Mouse (Mus musculus) hematopoietic stem cell, adult 5-6 weeks (primary cell): ENCODE measurements around the gene Shc3. TPM values are rescaled to one million over a fixed set of nuclear protein-coding genes. Genes with fewer than 3 reads are reported as not detected.

ENCODE experiments used
- ATAC-seq, 2 experiments: fragments of 125-278 bp in 1 of 2; replicated peaks in 1 of 2; 2 replicates each; pipeline ENCODE4 v1.8.0; 2016 to 2017; ENCODE audit warnings: inconsistent platforms in 2 of 2, mild to moderate bottlenecking in 2 of 2, moderate number of reproducible peaks in 2 of 2, low read depth in 1 of 2, moderate TSS enrichment in 1 of 2; ENCODE audit not compliant: low FRiP score in 2 of 2, poor library complexity in 2 of 2, severe bottlenecking in 2 of 2, insufficient read depth in 1 of 2, low TSS enrichment in 1 of 2
- total RNA-seq: library from RNA; stranded (forward); fragments of 172-1452, 232-1000 nt; gene quantifications from 2 replicates; pipeline ENCODE4 v1.2.3, GENCODE M21; 2017

Gene Shc3
- total RNA-seq, 1 experiment from 2014 or later, result not detected

DNA sequence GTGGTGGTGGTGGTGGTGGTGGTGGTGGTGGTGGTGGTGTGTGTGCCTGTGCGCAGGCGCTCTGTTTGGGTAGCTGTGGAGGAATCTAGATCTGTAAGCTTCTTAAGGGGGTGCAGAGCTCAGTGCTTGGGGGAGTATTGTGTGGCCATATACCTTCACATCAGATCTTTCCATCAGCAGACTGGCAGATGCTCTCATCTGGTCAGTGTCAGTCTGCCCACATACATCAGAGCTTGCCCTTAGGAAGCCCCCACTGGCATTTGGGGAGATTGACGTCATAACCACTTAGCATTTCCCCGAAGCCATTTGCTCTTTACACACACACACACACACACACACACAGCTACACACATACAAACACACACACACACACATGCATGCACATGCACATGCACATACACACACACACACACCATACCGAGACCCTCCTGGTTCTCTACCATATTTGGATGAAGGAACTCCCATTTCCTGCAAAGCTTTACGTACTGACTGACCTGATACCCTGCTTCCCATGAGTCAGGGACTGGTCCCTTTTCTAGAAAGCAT is 159.2 kb downstream of the Shc3 start:
- no peak for ATAC-seq

DNA sequence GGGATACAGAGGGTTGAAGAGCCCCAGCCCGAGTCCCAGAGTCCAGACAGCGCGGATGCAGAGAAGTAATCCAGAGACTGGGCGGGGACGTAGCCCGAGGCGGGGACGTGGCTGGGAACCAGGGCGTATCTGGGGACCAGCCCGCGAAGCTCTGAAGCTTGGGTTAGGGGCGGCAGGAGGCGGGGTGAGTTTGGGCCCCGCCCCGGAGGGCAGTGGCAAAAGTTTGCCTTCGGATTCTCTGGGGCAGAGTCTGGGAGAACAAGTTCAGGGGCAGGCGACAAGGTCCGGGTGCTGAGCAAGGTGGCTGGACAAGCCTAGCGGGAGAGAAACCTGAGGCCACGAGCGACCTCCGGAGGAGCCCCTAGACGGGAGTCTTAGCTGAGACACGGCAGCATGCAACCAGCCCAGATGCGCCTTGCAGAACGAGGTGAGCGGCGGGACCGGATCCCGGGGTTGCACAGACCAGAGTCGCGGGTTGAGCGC is 160.7 kb downstream of the Shc3 start, which contains the start of gene S1pr3:
Gene S1pr3, plus strand, starts transcription at position 121 of the 483 bp plus-strand sequence.
- peak; percentile 56 to 72 for ATAC-seq

DNA sequence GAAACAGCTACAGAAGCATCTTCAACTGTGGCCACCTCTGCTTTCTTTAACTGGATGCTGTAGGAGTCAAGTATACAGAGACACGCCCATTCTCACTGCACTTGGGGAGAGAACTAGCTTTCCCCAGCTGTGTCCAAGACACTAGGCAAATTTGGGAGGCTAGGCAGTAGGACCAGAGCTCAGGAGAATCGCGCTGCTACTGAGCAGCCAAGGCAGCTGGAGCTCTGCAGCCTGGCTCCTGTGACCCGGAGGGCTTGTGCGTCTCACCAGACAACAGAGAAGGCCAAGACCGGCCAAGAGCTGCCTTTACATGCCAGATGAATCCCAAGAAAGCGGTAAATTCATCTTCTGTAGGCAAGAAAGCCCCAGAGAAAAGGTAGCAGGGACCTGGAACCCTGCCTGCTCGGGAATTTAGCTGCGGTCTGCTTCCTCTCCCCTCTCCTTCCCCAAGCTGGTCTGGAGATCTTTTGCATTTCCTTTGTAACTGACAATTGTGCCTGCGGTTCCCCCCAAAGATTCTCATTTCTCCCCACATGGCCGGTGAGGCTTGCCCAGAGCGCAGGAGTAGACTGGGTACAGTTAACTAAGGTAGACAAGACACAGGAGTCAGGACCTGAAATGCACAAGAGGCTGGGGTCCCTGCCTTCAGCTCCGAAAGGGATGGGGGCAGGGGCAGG is 161.5 kb downstream of the Shc3 start:
- peak in 1 of 2 experiments; percentile 28; a peak in 1 of 4 replicates for ATAC-seq

DNA sequence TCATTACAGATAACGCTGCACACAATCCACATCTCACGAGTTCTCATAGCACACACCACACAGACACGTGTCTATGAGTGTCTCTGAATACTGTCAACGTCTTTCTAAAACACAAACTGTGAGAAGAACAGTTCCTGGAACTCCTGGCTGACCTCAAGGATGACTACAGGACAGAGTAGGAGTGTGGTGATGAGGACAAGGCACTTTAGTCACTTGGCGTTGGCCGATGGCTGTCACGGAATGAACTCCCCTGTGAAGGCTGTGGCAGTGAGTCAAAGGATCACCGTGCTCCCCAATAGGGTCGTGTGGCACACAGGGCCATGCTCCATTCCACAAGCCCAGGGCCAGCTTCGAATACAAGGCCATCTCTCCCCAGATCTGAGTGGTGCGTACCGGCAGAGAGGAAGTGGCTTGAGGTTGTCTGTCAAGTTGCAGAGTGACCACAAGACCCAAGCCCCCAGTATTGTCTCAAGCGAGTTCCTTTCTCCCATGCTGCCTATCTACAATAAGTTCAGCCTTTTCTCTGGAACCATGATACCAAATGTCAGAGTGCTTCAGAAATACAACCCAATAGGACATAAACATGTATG is 163.4 kb downstream of the Shc3 start:
- ATAC-seq, result no peak

DNA sequence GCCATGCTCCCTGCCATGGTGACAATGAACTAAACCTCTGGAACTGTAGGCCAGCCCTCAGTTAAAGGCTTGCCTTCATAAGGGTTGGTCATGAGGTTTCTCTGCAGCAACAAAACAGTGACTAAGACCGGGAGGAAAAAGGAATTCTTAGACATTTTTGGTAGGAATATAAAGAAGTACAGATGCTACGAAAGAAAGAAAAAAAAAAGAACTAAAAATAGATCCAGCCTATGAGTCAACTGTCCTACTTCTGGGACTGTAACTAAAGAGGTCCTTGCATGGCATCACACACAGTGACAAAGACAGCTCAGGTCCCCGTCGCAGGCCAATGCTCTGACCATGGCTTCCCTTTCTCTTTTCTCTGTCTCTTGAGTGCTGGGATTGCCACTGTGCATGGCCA is 164.7 kb downstream of the Shc3 start:
- no peak for ATAC-seq

DNA sequence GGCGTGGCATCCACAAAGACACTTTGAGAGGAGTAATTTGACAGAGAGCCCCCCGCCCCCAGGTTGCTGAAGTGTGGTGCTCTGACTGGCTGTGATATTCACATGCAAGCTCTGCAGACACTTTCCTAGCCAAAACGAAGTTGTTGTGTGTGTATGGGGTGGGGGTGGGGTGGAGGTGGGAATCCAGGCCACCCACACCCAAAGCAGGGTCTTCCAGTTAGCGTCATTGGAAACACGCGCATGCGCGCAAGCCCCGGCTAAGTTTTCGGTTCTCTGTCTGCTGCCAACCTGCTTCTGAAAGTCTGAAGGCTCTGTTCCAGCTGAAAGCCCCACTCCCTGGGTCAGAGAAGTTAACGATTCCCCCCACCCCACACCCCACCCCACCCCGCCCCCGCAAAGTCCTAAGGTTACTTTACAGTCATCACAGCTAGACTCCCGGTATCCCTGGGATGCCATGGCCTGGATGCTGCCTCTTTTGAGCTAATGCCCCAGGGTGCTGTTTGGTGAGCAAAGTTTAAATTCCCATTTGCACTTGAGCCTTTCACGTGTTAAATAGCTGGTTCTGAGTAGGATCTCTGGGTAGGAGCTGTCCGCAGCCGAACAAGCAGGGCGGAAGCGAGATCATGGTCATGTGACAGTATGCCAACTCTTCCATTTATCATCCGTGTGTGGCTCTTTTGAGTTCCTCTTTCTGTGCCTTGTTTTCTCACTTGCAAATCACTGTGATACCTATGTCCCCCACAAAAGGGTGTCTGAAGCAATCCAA is 168.3 kb downstream of the Shc3 start:
- peak; percentile 82 to 89 for ATAC-seq

DNA sequence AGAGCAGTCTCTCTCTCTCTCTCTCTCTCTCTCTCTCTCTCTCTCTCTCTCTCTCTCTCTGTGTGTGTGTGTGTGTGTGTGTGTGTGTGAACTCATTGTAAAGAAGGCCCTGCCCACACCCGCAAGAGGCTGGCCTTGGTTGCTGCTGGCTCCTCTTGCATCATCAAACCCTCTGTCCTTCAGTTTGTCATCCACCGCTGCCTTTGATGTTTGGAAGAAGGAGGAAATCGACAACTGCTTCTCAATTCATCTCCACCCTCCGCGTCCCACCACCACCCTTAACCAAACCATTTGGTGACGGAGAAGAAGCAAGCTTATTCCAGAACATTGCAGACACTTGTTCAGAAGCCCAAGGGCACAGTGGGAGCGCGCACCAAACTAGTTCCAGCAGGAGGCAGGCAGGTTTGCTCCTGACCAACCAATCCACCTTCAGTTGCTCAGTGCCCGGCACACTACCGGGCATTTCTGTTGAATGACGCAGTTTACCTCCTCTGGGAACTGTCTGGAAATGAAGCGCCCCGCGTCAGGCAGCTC is 169.0 kb downstream of the Shc3 start:
- no peak; a peak in 1 of 4 replicates for ATAC-seq

DNA sequence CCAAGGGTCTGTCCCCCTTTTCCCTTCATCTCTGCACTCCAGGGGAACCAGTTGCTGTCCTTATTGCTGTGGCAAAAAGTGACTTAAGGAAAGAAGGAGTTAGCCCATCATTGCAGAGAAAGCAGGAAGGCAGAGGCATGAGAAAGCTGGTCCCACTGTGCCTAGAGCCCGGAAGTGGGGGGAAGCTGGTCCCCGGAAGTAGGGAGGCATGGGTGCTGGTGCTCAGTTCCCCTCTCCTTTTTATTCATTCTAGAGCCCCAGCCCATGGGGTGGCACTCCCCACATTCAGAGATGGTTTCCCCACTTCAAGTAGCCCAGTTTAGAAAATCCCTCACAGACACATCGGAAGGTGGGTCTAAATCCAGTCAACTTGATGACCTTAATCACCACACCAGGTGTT is 169.7 kb downstream of the Shc3 start:
- no peak for ATAC-seq

DNA sequence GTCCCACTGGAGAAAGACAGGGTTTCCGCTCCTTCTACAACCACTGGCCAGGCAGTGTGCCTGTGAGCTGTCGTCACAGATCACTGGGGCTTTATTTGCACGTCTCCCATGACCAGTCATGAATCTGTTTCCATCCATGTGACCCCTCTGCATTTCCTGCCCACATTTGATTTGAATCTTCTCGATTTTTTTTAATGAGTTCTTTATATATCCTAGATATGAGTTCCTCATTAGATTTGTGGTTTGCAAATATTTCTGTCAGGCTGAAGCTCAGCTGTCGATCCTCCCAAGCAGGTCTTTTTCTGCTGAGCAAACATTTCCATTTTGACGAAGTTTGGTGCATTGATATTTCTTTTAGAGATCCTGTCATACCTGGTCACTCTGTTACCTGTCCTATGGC is 171.4 kb downstream of the Shc3 start:
- no peak for ATAC-seq

DNA sequence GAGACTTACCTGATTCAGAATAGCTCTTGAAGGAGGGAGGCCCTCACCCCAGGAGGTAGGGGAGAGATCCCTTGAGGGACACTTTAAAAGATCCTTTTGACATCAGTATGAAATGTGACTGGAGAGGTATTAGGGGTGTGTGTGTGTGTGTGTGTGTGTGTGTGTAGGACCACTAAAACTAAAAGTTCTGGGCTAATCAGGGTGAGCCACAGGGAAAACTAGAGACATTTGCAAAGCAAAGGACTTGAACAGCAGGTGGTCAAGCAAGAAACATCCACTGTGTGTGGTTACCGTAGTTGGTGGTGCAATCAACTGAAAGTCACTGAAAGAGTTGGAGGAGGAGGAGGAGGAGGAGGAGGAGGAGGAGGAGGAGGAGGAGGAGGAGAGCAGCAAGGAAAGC is 177.0 kb downstream of the Shc3 start:
- ATAC-seq, result no peak

DNA sequence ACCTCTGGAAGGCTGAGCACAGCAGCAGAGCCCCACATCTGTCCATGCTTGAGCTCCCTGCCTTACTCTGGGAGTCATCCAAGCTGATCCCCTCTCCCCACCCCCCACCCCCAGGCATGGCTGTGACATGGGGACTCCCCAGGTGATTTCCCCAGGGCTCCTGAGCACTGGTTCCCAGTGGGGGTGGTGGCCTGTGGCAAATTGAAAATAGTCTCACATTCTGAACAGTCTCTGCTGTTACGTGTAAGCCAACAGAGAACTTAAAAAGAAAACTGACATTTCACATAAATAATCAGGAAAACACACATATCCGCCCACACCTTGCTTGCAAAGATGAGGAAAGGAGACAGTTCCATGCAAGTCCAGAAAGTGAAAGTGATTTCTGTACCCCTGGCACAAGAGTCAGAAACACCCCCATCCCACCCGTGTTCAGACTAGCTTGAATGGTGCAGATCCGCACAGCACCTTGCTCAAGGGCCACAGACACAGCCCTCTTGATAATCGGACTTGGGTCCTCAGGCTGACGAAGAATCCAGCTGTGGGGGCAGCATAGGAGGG is 177.8 kb downstream of the Shc3 start:
- ATAC-seq, result no peak

DNA sequence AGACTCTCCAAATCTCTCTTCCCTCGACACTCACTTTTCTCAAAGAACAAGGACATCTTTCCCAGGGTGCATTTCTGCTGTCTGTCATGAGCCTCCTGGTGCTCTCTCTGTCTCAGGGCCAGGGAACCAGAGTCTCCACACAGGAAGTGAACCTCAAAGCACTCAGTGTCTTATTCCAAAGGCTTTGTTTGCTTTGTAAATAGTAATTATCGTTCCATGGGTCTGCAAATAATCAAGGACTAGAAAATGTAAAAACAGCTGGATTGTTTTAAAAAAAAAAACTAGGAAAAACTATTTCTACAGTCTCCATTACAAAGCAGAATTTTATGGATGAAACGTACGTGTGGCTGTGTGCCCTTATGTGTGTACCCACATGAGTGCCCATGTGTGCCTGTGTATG is 178.8 kb downstream of the Shc3 start:
- ATAC-seq, result no peak

DNA sequence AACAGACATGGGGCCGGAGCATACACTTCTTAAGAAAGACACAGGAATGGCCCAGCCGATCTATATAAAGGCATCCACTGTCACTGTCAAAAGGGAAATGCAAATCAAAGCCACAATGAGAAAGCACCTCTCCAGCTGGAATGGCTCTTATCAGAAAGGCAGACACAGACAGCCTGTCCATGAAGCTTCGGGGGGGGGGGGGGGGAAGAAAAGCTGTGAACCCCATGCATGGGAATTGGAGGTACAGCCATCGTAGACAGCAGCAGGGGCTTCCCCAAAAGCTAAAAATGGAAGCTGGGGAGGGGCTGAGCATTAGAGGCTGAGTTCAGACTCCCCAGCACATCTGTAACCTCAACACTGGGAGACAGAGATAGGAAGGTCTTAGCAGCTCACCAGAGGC is 181.3 kb downstream of the Shc3 start:
- no peak for ATAC-seq

DNA sequence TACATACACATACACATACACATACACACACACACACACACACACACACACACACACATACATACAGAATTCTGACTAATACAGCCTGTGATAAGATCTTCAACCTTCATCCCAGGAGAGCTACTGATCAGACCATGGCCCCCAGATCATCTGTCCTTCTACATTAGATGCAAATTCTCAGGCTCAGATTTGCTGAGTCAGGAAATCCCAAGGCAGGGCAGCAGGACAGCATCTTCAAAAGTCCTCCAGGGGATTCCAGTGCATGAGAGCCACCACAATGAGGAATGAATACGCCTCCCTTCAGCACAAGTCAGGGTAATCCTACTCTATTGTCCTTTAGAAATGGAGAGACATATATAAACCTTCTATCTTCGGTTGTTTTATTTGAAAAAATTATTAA is 184.3 kb downstream of the Shc3 start:
- ATAC-seq, result no peak

DNA sequence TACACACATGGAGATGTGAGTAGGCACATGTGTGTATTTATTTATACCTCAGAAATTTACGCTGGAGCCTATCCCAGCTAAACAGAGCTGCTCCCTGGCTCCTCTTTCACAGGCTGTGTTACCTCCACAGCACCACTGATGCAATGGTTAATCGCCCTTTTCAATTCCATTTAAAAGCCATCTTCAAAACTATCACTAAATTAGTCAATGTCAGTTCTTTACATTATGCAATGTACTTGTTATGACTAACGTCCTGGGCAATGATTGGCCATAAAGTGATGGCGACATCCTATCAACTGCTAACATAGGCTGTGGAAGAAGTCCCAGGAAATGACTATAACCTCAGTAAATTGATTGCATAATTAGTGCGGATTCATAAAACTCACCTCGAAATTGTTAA is 187.7 kb downstream of the Shc3 start:
- no peak; a peak in 1 of 4 replicates for ATAC-seq
